In the genomic region with DNA sequence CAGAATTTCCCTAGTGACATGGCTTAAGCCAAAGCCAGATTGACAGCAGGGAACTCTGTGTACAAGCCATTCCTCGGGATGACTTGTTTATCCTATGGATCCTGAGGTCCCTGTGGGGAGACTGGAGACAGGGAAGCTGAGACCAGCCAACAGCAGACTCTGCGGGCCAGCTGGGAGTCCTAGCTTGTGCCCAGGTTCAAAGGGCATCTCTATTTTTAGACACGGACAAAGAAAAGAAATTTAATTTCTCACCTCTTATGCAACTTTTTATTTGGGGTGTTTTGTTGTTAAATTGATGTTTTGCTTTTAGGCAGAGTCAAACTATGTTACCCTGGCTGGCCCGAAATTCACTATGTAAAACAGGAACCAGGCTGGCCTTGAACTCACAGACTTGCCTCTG, we compare ENCODE assay signal across 13 mouse cellular contexts. TPM values are rescaled to one million over a fixed set of nuclear protein-coding genes. Genes with fewer than 3 reads are reported as not detected.
"Had no signal": no experiment of that assay in that cellular context is flagged by ENCODE, and none has a peak within 500 bp of the region (broad histone marks: within the 10 kb centered on the region; RNA-seq: fewer than 3 reads in every experiment).

No protein-coding gene starts in this region.

- ATAC-seq: hindbrain, embryonic 16.5 days; inflammation-experienced regulatory T-cells, adult 6 months; intestine, postnatal 0 days; liver, postnatal 0 days; midbrain, embryonic 13.5 days had no signal

- DNase-seq: layer of hippocampus, adult 9-11 months; liver, embryonic 13.5 days; liver, postnatal 0 days; right cerebral cortex, postnatal 14 days; thymus, adult 2 months; thymus, postnatal 36 days had no signal

- H3K4me2 ChIP-seq: liver, embryonic 13.5 days; midbrain, embryonic 13.5 days; stomach, embryonic 15.5 days had no signal

- H3K27me3 ChIP-seq: midbrain, embryonic 13.5 days; stomach, embryonic 15.5 days had no signal

- H3K9me3 ChIP-seq: limb, embryonic 10.5 days; liver, embryonic 13.5 days; midbrain, embryonic 13.5 days; stomach, embryonic 15.5 days had no signal

- H3K4me1 ChIP-seq: liver, embryonic 13.5 days; stomach, embryonic 15.5 days had no signal

- H3K9ac ChIP-seq: liver, embryonic 13.5 days; liver, postnatal 0 days; midbrain, embryonic 13.5 days; stomach, embryonic 15.5 days had no signal

- H3K4me3 ChIP-seq: limb, embryonic 10.5 days; liver, embryonic 13.5 days; midbrain, embryonic 13.5 days; stomach, embryonic 15.5 days had no signal

- H3K36me3 ChIP-seq: limb, embryonic 10.5 days; liver, embryonic 13.5 days; midbrain, embryonic 13.5 days; stomach, embryonic 15.5 days had no signal

- H3K27ac ChIP-seq: limb, embryonic 10.5 days; liver, embryonic 13.5 days; midbrain, embryonic 13.5 days; stomach, embryonic 15.5 days had no signal

RNA-seq across cellular contexts. Expression of gene Mapt, which starts 39.7 kb away (rescaled TPM):
- total RNA-seq: megakaryocyte progenitor cell, adult 5-6 weeks had no signal
